In genomic region chr9:96652763-96653162, GRCm38 (mm10) we compare ENCODE assay signal across 9 mouse cellular contexts. TPM values are rescaled to one million over a fixed set of nuclear protein-coding genes. Genes with fewer than 3 reads are reported as not detected.
DNase-seq lines count a peak whose midpoint lies in the region; ATAC-seq lines count a peak whose summit lies in the region.
"Had no signal": no experiment of that assay in that cellular context is flagged by ENCODE, and none has a peak within 500 bp of the region (broad histone marks: within the 10 kb centered on the region; RNA-seq: fewer than 3 reads in every experiment).

No protein-coding gene starts in this region.

- no peaks in the 10 kb centered on the region for H3K4me1 ChIP-seq in intestine, embryonic 15.5 days (replicated peaks)

- DNase-seq in kidney, postnatal 14 days = peak; percentile 28
- DNase-seq in kidney, adult 8-10 months = no peak
- peak; percentile 16 to 59 for DNase-seq in CD8-positive naive resting alpha-beta T cell, adult 2 months (ENCODE audit: low read depth in 2 of 2, low spot score in 2 of 2)
- DNase-seq in ZHBTc4 (ENCODE audit: low read depth, low spot score) = peak; percentile 27
- DNase-seq in urinary bladder, postnatal 14 days (ENCODE audit: low spot score) = no peak
- DNase-seq in ovary, postnatal 14 days (ENCODE audit: low spot score) = no peak
- DNase-seq: kidney, adult 11 months had no signal

- 60% methylated on average over 6 of the region's 6 CpGs for WGBS in intestine, embryonic 15.5 days

- no peaks in the 10 kb centered on the region for H3K27me3 ChIP-seq in intestine, embryonic 15.5 days (replicated peaks)

- H3K9ac ChIP-seq in intestine, embryonic 15.5 days = no peak overlapping the region

- ATAC-seq in megakaryocyte progenitor cell, adult 5-6 weeks (replicated peaks; ENCODE audit: poor library complexity) = peak; percentile 45
- ATAC-seq in intestine, embryonic 15.5 days = no peak

- no peaks in the 10 kb centered on the region for H3K9me3 ChIP-seq in intestine, embryonic 15.5 days

- no peak overlapping the region for H3K4me2 ChIP-seq in intestine, embryonic 15.5 days (replicated peaks)

- no peak overlapping the region for H3K27ac ChIP-seq in intestine, embryonic 15.5 days

- no peaks in the 10 kb centered on the region for H3K36me3 ChIP-seq in intestine, embryonic 15.5 days

- H3K4me3 ChIP-seq in intestine, embryonic 15.5 days (replicated peaks) = no peak overlapping the region

RNA-seq across cellular contexts. Expression of gene Rasa2, which starts 21.3 kb away (rescaled TPM):
- 27.4 and 31.1 TPM in 2 replicates for total RNA-seq in megakaryocyte progenitor cell, adult 5-6 weeks (2015)
- total RNA-seq in megakaryocyte progenitor cell, adult 5-6 weeks (2017) = 20.8 and 23.5 TPM in 2 replicates
- polyA plus RNA-seq in intestine, embryonic 15.5 days (2015; fragmentation: Nextera tagmentation; extraction: Ambion mirVana) = 16.4 and 17.1 TPM in 2 replicates

Comparison
In these comparisons a context has a peak if more than half of its experiments do, and no peak if none do; other contexts are left out.
1. DNase-seq: peak in kidney, postnatal 14 days (single experiment), CD8-positive naive resting alpha-beta T cell, adult 2 months (2 of 2) and ZHBTc4 (single experiment); none in kidney, adult 8-10 months (0 of 2), urinary bladder, postnatal 14 days (single experiment) and ovary, postnatal 14 days (single experiment).